Mouse (Mus musculus) testis, adult 2 months (tissue): ENCODE results near the gene Lama2.

Experiments
- CTCF ChIP-seq: fragments of 200-500 bp; IDR thresholded peaks from 2 replicates; pipeline ENCODE4 v1.5.1; 2012; ENCODE audit warnings: low read depth, mild to moderate bottlenecking, inconsistent platforms, low read length, moderate library complexity; ENCODE audit not compliant: control insufficient read depth, insufficient read depth, insufficient replicate concordance
- POLR2A ChIP-seq: fragments of 200-500 bp; IDR thresholded peaks from 2 replicates; pipeline ENCODE4 v1.6.1; 2012; ENCODE audit warnings: low read depth, mild to moderate bottlenecking, inconsistent platforms, low read length, moderate library complexity; ENCODE audit not compliant: control insufficient read depth

DNA sequence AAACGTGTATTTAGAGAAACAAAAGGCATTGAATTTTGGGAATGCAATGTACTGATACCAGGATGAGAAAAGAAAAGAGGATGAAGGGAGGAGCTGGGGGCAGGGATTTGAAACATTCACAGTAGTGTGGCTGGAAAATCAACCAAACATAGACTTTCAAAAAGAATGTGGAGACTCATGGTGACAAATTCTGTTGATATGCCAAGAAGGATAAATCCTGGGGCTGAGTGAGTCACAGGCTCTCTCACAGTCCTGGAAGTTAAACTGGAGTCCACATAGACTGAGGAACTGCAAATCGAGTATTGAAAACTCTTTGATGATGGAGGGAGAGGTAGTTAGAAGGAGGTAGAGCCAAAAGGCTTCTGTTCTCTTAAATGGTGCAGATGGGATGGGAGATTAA, 445.3 kb downstream of the Lama2 start:
- TF ChIP-seq CTCF: no peak
- TF ChIP-seq POLR2A: no peak
